Mouse (Mus musculus): ENCODE measurements around the gene Hook1.
"Not testable (repeated sequence)": the region's sequence is repeated elsewhere in the genome, so short reads cannot be mapped to it uniquely, and the experiment has no call there.

Gene Hook1

DNA sequence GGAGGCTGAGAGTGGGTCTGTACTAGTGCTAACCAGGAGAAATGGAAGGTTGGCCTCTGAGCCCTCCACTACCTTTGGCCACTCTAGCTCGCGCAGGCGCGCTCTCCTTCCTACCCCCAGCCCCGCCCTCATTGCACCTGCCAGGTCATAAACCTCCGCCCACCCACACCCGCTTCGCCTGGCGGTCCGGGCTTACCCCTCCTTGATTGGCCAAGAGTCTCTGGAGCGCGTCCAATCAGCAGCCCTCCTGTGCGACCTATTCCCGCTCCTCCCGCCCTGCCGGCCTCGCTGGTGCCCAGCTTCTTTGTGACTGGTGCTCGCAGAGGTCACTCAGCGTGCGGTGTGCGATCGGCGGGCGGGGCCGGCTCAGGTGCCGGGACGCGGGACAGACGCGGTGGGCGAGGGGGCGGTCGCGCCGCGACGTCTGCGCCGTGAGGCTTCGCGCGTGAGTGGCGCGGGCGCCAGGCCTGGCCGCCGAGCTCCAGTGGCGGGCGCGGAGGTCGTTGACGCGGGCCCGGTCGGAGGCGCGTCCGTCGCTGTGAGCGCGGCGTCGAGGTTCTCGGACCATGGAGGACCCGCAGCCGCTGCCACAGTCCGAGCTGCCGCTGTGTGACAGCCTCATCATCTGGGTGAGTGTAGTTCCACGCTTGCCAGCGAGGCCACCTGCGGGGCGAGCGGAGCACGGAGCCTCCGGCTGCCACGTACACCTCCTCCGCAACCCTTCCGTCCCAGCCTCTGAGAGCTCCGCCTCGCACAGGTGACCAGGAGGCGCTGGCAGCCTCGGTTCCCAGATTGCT lies at the start of gene Hook1:
Gene Hook1, plus strand, starts transcription at position 313 of the 797 bp plus-strand sequence.
- DNase-seq (ENCODE audit: low read depth): no peak

- no peak for DNase-seq (ENCODE audit: low read depth)
These were observed 49.3 kb upstream of the Hook1 start for GRCm38 (mm10) chr4:95917703-95918102.

DNA sequence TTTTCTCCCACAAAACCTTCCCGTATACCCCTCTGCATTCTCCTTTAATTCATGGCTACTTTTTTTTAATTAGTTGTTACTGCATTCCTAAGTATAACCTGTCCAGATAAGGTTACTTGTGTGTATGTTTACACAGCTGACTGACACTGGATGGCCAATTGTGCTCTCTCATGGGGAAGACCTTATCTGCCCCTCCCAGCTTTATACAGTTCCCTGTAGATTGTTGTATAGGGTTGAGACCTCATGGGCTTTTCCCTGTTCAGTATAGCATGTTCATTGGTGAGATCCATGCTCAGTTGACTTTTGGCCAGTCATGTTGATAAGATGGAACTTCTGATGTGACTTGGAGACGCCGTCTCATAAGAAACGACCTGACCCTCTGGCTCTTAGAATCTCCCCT lies 46.6 kb upstream of the Hook1 start:
- DNase-seq (ENCODE audit: low read depth): no peak

GRCm38 (mm10) chr4:95924210-95925184 lies 42.5 kb upstream of the Hook1 start:
- no peak for DNase-seq (ENCODE audit: low read depth)

- no peak for DNase-seq (ENCODE audit: low read depth)
These were observed 38.2 kb upstream of the Hook1 start for GRCm38 (mm10) chr4:95928846-95929245.

DNA sequence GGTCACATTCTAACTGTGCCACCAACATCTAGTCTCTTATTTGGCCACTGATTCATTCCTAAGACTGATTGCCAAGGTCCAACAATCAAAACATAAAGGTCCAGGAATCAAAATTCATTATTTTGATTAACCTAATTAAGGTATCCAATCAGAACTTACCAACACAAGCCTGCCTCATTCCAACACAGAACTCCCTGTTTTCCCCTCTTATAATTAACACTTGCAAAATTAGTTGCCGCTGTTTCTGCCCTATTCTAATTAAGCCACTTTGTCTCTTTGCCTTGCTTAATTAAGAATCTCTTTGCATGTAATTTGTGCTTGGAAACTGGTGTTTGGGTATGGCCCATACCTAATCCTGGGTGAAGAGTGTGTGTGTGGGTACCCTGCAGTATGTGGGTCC lies 37.1 kb upstream of the Hook1 start:
- DNase-seq (ENCODE audit: low read depth): no peak

DNA sequence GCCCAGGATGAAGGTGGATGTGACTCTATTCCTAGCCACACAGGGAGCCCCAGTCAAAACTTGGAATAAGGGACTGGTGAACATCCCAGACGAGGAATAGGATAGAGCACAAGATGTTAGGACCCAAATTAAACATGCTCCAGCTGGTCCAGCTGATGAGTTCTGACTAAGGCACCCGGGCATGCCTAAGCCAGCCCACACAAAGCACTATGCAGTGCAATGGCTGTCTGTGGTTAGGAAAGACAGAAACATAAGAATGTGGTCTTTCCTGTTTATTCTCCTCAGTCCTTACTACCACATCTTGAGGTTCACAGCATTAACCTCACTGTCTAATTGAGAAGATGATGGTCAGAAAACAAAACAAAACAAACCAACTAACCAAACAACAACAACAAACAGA lies 35.7 kb upstream of the Hook1 start:
- DNase-seq (ENCODE audit: low read depth): no peak

GRCm38 (mm10) chr4:95933801-95934356 lies 33.2 kb upstream of the Hook1 start:
- no peak for DNase-seq (ENCODE audit: low read depth)

GRCm38 (mm10) chr4:95934384-95935035 lies 32.5 kb upstream of the Hook1 start:
- no peak for DNase-seq (ENCODE audit: low read depth)

DNA sequence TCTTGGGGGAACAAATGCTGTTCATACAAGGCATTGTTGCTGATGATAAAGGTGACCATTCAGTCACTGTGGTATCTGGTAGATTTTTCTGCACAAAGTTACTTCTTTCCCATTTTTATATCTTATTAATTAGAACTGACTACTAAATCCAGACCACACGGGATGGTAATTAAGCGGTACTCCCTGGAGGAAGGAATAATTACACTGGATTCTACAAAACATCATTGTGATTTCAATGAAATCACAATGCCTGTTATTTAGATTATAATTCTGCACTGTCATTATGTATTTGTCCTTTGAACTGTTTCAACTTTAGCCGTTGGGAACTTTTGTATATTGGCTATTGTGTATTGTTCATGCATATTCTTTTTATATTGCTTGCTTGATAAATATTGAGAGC lies 28.3 kb upstream of the Hook1 start:
- DNase-seq (ENCODE audit: low read depth): no peak

- DNase-seq (ENCODE audit: low read depth): no peak
These were observed 19.1 kb upstream of the Hook1 start for GRCm38 (mm10) chr4:95947896-95948295.

DNA sequence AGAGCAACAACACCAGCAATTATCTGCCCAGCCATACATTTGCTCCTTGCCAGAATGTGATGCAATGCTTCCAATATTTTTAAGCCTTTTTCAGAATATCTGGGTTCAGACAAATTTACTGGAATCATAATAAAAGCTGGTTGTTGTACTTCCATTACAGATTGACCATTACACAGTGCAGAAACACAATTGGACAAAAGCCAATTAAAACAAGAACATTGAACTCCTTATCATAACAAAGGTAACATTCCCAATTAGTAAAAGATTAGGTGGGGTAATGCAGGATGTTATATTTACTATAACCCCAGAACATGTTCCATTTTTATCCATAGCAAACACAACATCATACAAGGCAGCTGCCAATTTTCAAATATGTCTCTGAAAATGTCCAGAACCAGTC lies 13.7 kb upstream of the Hook1 start:
- DNase-seq (ENCODE audit: low read depth): no peak

- not testable (repeated sequence) for DNase-seq (ENCODE audit: low read depth)
These were observed 15.2 kb downstream of the Hook1 start for GRCm38 (mm10) chr4:95982221-95982620.

- DNase-seq (ENCODE audit: low read depth): no peak
These were observed 49.8 kb downstream of the Hook1 start for GRCm38 (mm10) chr4:96016875-96017274.

DNA sequence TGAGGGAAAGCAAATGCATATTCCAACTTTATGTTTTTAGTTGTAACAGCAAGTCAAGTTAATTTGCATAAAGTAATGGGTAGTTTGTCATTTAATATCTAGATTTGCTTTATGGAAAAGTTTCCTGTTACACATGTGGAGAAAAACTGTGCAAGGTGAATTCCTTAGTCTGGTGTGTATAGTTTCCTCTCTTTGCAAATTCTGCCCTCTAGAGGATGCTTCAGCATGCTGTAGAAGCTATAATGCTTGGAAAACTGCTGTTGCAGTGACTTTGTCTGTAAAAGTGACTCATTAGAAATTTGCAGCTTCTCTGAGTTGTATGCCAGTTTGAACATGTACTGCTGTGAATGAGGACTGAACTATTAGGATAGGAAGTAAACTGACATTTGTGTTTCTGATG lies 55.8 kb downstream of the Hook1 start:
- peak; percentile 17 for DNase-seq (ENCODE audit: low read depth)

DNA sequence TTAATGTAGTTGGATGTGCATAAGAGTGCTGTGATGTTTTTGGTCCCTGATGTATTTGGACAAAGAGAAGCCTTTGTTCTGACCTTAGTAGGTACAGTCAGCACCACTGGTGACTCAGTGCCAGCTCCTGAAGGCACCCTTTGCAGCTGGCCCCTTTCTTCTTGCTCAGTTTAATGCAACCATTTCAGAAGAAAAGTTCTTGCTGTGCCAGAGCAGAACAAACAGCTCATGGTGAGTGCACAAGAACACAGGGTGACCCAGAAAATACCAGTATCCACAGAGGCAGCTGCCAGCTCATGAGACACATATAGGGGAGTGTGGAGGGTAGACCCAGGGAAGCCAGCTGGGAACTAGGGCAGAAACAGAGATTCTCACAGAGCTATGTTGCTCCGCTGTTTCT lies 61.4 kb downstream of the Hook1 start:
- DNase-seq (ENCODE audit: low read depth): no peak

GRCm38 (mm10) chr4:96060106-96060505 lies 93.1 kb downstream of the Hook1 start:
- no peak for DNase-seq (ENCODE audit: low read depth)

GRCm38 (mm10) chr4:96062045-96062444 lies 95.0 kb downstream of the Hook1 start:
- no peak for DNase-seq (ENCODE audit: low read depth)

Data from fibroblast of lung, adult 2 months (primary cell).